Comparison of ENCODE assay signal across 8 mouse cellular contexts in genomic region chr14:57744547-57744946, GRCm38 (mm10). TPM values are rescaled to one million over a fixed set of nuclear protein-coding genes. Genes with fewer than 3 reads are reported as not detected.
DNase-seq lines count a peak whose midpoint lies in the region; ATAC-seq and TF ChIP-seq lines count a peak whose summit lies in the region.

No protein-coding gene starts in this region.

- H3K27me3 ChIP-seq in heart, embryonic 14.5 days (ENCODE audit: control insufficient read depth, insufficient read depth, low read length), result no peaks in the 10 kb centered on the region
- H3K27me3 ChIP-seq in midbrain, embryonic 13.5 days, result peaks cover 16% of the 10 kb centered on the region

- H3K9ac ChIP-seq in heart, embryonic 14.5 days (ENCODE audit: low read length), result peak overlapping the region; percentile 91
- no peak overlapping the region for H3K9ac ChIP-seq in midbrain, embryonic 13.5 days (replicated peaks)

- no peaks in the 10 kb centered on the region for H3K36me3 ChIP-seq in heart, embryonic 14.5 days (ENCODE audit: control insufficient read depth, insufficient read depth, low read length)
- H3K36me3 ChIP-seq in midbrain, embryonic 13.5 days, result no peaks in the 10 kb centered on the region

- peaks cover 17 to 47% of the 10 kb centered on the region in 2 experiments for H3K4me1 ChIP-seq in heart, embryonic 14.5 days (ENCODE audit: control insufficient read depth in 2 of 2, insufficient read depth in 2 of 2, low read length in 2 of 2)
- peaks cover 24% of the 10 kb centered on the region for H3K4me1 ChIP-seq in midbrain, embryonic 13.5 days (replicated peaks)

- no peak for ATAC-seq in heart, embryonic 14.5 days (ENCODE audit: insufficient number of reproducible peaks, insufficient read depth, low FRiP score, low read depth)
- ATAC-seq in midbrain, embryonic 13.5 days, result no peak

- WGBS in heart, embryonic 14.5 days, result 1% methylated on average over 8 of the region's 8 CpGs
- WGBS in midbrain, embryonic 13.5 days, result 0% methylated on average over 8 of the region's 8 CpGs

- intact Hi-C loops in left cerebral cortex, postnatal 25 days (cut with DNase I), result no loop called here

- peak overlapping the region; percentile 76 for H3K4me2 ChIP-seq in heart, embryonic 14.5 days (ENCODE audit: low read length)
- H3K4me2 ChIP-seq in midbrain, embryonic 13.5 days (replicated peaks), result peak overlapping the region; percentile 93

- peak overlapping the region; percentile 39 to 97 for H3K4me3 ChIP-seq in heart, embryonic 14.5 days (ENCODE audit: control insufficient read depth in 1 of 2, insufficient read depth in 1 of 2, low read depth in 1 of 2, low read length in 2 of 2)
- peak overlapping the region; percentile 92 for H3K4me3 ChIP-seq in midbrain, embryonic 13.5 days (replicated peaks)

- H3K9me3 ChIP-seq in heart, embryonic 14.5 days (ENCODE audit: control insufficient read depth, low read length), result no peaks in the 10 kb centered on the region
- no peaks in the 10 kb centered on the region for H3K9me3 ChIP-seq in midbrain, embryonic 13.5 days

- peak overlapping the region in 1 of 2 experiments; percentile 98; a peak in 2 of 4 replicates for H3K27ac ChIP-seq in heart, embryonic 14.5 days (replicated peaks in 1 of 2; ENCODE audit: control insufficient read depth in 1 of 2, insufficient read depth in 1 of 2, low read depth in 2 of 2, low read length in 2 of 2)
- no peak overlapping the region for H3K27ac ChIP-seq in midbrain, embryonic 13.5 days

- no peak for TF ChIP-seq CTCF in brain, embryonic 14.5 days (IDR thresholded peaks at IDR 0.05; ENCODE audit: borderline replicate concordance, extremely low read depth, insufficient read depth, insufficient read length)

- peak; percentile 47 for DNase-seq in ES-CJ7 (ENCODE audit: low read depth, low spot score)
- peak; percentile 68 for DNase-seq in brain, embryonic 14.5 days (ENCODE audit: low read depth)
- peak; percentile 47 to 64 for DNase-seq in kidney, postnatal 36 days
- DNase-seq in left cerebral cortex, postnatal 25 days (ENCODE audit: low spot score in 2 of 2), result no peak
- DNase-seq in cerebellum, adult 9-10 months, result no peak
- no peak for DNase-seq in layer of hippocampus, adult 18-20 months (ENCODE audit: low spot score in 2 of 2)

- no peak for TF ChIP-seq POLR2A in brain, embryonic 14.5 days (IDR thresholded peaks at IDR 0.05; ENCODE audit: borderline replicate concordance, extremely low read depth, insufficient read depth, insufficient read length, poor library complexity, severe bottlenecking)

RNA-seq across cellular contexts. Expression of gene Gm49361, which starts 1.4 kb away (rescaled TPM):
- not detected in 2 replicates for polyA plus RNA-seq in brain, embryonic 14.5 days (2012; rRNA removed)
- not detected in 2 replicates for polyA plus RNA-seq in heart, embryonic 14.5 days (2014; fragmentation: Nextera tagmentation; extraction: Ambion mirVana)
- polyA plus RNA-seq in midbrain, embryonic 13.5 days (2015; fragmentation: Nextera tagmentation; extraction: Ambion mirVana), result not detected in 2 replicates
- under 1 TPM; 0.76 to 0.83 TPM for total RNA-seq in left cerebral cortex, postnatal 25 days (2021)
- total RNA-seq in layer of hippocampus, adult 18-20 months (2021), result 1 to 10 TPM in 1 of 2 experiments, under 1 TPM in 1; 0.30 to 2.5 TPM

RNA-seq across cellular contexts. Expression of gene Lats2, which starts 13.6 kb away (rescaled TPM):
- 9.9 and 14.0 TPM in 2 replicates for polyA plus RNA-seq in brain, embryonic 14.5 days (2012; rRNA removed)
- 24.9 and 25.9 TPM in 2 replicates for polyA plus RNA-seq in heart, embryonic 14.5 days (2014; fragmentation: Nextera tagmentation; extraction: Ambion mirVana)
- polyA plus RNA-seq in midbrain, embryonic 13.5 days (2015; fragmentation: Nextera tagmentation; extraction: Ambion mirVana), result 7.8 and 9.6 TPM in 2 replicates
- total RNA-seq in left cerebral cortex, postnatal 25 days (2021), result 10 to 100 TPM; 14.2 to 15.4 TPM
- 10 to 100 TPM; 52.7 to 54.4 TPM for total RNA-seq in layer of hippocampus, adult 18-20 months (2021)

RNA-seq across cellular contexts. Expression of gene Sap18, which starts 53.4 kb away (rescaled TPM):
- 21.4 and 27.1 TPM in 2 replicates for polyA plus RNA-seq in brain, embryonic 14.5 days (2012; rRNA removed)
- polyA plus RNA-seq in heart, embryonic 14.5 days (2014; fragmentation: Nextera tagmentation; extraction: Ambion mirVana), result 22.4 and 23.3 TPM in 2 replicates
- 25.8 and 26.9 TPM in 2 replicates for polyA plus RNA-seq in midbrain, embryonic 13.5 days (2015; fragmentation: Nextera tagmentation; extraction: Ambion mirVana)
- 10 to 100 TPM; 38.6 to 45.7 TPM for total RNA-seq in left cerebral cortex, postnatal 25 days (2021)
- total RNA-seq in layer of hippocampus, adult 18-20 months (2021), result 10 to 100 TPM; 44.9 to 58.8 TPM

Comparison
In these comparisons a context has a peak if more than half of its experiments do, and no peak if none do; other contexts are left out.
1. DNase-seq: peak in ES-CJ7 (single experiment), brain, embryonic 14.5 days (single experiment) and kidney, postnatal 36 days (2 of 2); none in left cerebral cortex, postnatal 25 days (0 of 2), cerebellum, adult 9-10 months (single experiment) and layer of hippocampus, adult 18-20 months (0 of 2).